Mouse (Mus musculus): ENCODE results near the gene Jak1.

Jak1 gene

GRCm38 (mm10) chr4:101144790-101145189 is 120.3 kb downstream of the Jak1 start:
- no peak for DNase-seq (ENCODE audit: low spot score)

- DNase-seq (ENCODE audit: low spot score) = no peak
Observed at GRCm38 (mm10) chr4:101144361-101144760, 120.7 kb downstream of the Jak1 start.

- no peak for DNase-seq (ENCODE audit: low spot score)
Observed at GRCm38 (mm10) chr4:101143901-101144300, 121.2 kb downstream of the Jak1 start.

GRCm38 (mm10) chr4:101141768-101142167 is 123.3 kb downstream of the Jak1 start:
- no peak for DNase-seq (ENCODE audit: low spot score)

GRCm38 (mm10) chr4:101137975-101138374 is 127.1 kb downstream of the Jak1 start:
- DNase-seq (ENCODE audit: low spot score) = no peak

GRCm38 (mm10) chr4:101135909-101136308 is 129.2 kb downstream of the Jak1 start:
- no peak for DNase-seq (ENCODE audit: low spot score)

GRCm38 (mm10) chr4:101135013-101135412 is 130.1 kb downstream of the Jak1 start:
- no peak for DNase-seq (ENCODE audit: low spot score)

GRCm38 (mm10) chr4:101121002-101121401 is 144.1 kb downstream of the Jak1 start:
- no peak for DNase-seq (ENCODE audit: low spot score)

GRCm38 (mm10) chr4:101107122-101107521 is 158.0 kb downstream of the Jak1 start:
- DNase-seq (ENCODE audit: low spot score) = no peak
